Mouse (Mus musculus) brain, adult 2 months (tissue): ENCODE measurements around the gene Mia.
A peak's percentile ranks its signal among the peaks of the same experiment; 100 is the strongest.

Source experiments
- DNase-seq: peaks from one replicate; pipeline ENCODE4 v3.0.0; 2011; ENCODE audit warnings: low read depth, low spot score

Gene Mia

GRCm38 (mm10) chr7:27185986-27186385 lies 5.0 kb upstream of the Mia start:
- DNase-seq = no peak

- peak; percentile 34 for DNase-seq
Observed at GRCm38 (mm10) chr7:27184964-27185363, 4.0 kb upstream of the Mia start.

- DNase-seq = no peak
Observed at GRCm38 (mm10) chr7:27182498-27182897, 1.5 kb upstream of the Mia start.

- DNase-seq = no peak
Observed at GRCm38 (mm10) chr7:27180036-27180435, 921 bp downstream of the Mia start.

- DNase-seq = peak; percentile 34
Observed at GRCm38 (mm10) chr7:27179217-27179918, 1.6 kb downstream of the Mia start.

GRCm38 (mm10) chr7:27178324-27179216 lies 2.4 kb downstream of the Mia start, which contains the start of gene Rab4b:
TSS of gene Rab4b (minus strand) at chr7:27178896.
- peak; percentile 100 for DNase-seq

- no peak for DNase-seq
Observed at GRCm38 (mm10) chr7:27177942-27178323, 3.0 kb downstream of the Mia start.

- DNase-seq = no peak
Observed at GRCm38 (mm10) chr7:27174896-27175295, 6.1 kb downstream of the Mia start.

GRCm38 (mm10) chr7:27174496-27174895 lies 6.5 kb downstream of the Mia start:
- DNase-seq = no peak

- DNase-seq = no peak
Observed at GRCm38 (mm10) chr7:27170981-27171380, 10.0 kb downstream of the Mia start.

- DNase-seq = no peak
Observed at GRCm38 (mm10) chr7:27168371-27168770, 12.6 kb downstream of the Mia start.

- DNase-seq = no peak
Observed at GRCm38 (mm10) chr7:27167475-27168094, 13.4 kb downstream of the Mia start.

GRCm38 (mm10) chr7:27166614-27167474 lies 14.1 kb downstream of the Mia start, which contains the start of gene Egln2:
TSS of gene Egln2 (minus strand) at chr7:27166802.
- peak; percentile 98 for DNase-seq

GRCm38 (mm10) chr7:27166229-27166613 lies 14.7 kb downstream of the Mia start:
- peak; percentile 84 for DNase-seq

- DNase-seq = no peak
Observed at GRCm38 (mm10) chr7:27165696-27166095, 15.3 kb downstream of the Mia start.

- DNase-seq = peak; percentile 69
Observed at GRCm38 (mm10) chr7:27165007-27165655, 15.8 kb downstream of the Mia start.

GRCm38 (mm10) chr7:27164112-27164947 lies 16.6 kb downstream of the Mia start:
- peak; percentile 69 for DNase-seq

GRCm38 (mm10) chr7:27163450-27163805 lies 17.5 kb downstream of the Mia start:
- no peak for DNase-seq

GRCm38 (mm10) chr7:27162780-27163449 lies 18.0 kb downstream of the Mia start:
- DNase-seq = no peak
